8 mouse cellular contexts compared by ENCODE assay signal in the genomic region with DNA sequence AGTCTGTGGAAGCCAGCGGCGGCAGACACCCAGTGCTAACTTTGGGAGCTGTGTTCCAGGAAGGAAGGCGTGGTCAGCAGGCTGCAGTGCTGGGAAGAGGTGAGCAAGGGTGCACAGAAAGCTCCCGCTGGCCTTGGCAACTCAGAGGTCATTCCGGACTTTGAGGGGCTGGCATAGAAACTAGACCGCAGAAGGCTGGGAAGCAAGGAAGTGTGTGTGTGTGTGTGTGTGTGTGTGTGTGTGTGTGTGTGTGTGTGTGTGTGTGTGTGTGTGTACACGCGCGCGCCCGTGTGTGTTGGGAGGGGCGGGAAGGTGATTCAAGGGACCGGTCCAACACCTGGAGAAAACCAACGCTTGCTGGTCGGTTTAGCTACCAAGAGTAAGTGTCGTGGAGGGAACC. TPM values are rescaled to one million over a fixed set of nuclear protein-coding genes. Genes with fewer than 3 reads are reported as not detected.
A peak's percentile ranks its signal among the peaks of the same experiment; 100 is the strongest.
DNase-seq lines count a peak whose midpoint lies in the region; ATAC-seq and TF ChIP-seq lines count a peak whose summit lies in the region.

TSS of gene Ampd3 (plus strand) at position 206 of the 400 bp plus-strand sequence.

- peak within 1 kb of the TSS; percentile 98 for H3K4me2 ChIP-seq in embryonic facial prominence, embryonic 11.5 days (ENCODE audit: low read depth, low read length)

- DNase-seq in spleen, adult 2 months (ENCODE audit: low read depth in 1 of 2, low spot score in 2 of 2) = no peak
- DNase-seq in spleen, postnatal 4 days (ENCODE audit: low spot score in 2 of 2) = no peak
- no peak for DNase-seq in embryonic facial prominence, embryonic 11.5 days (ENCODE audit: low spot score)
- peak; percentile 57 to 62 for DNase-seq in heart, postnatal 10 days
- DNase-seq in kidney, postnatal 4 days = peak; percentile 36 to 55
- no peak for DNase-seq in thymus, adult 18-20 months
- DNase-seq in gastrocnemius, postnatal 10 days = no peak

- H3K4me3 ChIP-seq in spleen, adult 2 months (ENCODE audit: extremely low read depth, insufficient read depth, insufficient read length) = peak within 1 kb of the TSS; percentile 78
- H3K4me3 ChIP-seq in embryonic facial prominence, embryonic 11.5 days (ENCODE audit: low read depth, low read length) = peak within 1 kb of the TSS; percentile 54
- peak within 1 kb of the TSS; percentile 92 for H3K4me3 ChIP-seq in megakaryocyte, embryonic 14.5 days (replicated peaks)

- H3K27ac ChIP-seq in spleen, adult 2 months (ENCODE audit: insufficient read depth, low read length) = peak within 1 kb of the TSS; percentile 94
- H3K27ac ChIP-seq in embryonic facial prominence, embryonic 11.5 days (replicated peaks; ENCODE audit: low read depth, low read length) = no peak within 1 kb of the TSS

- H3K4me1 ChIP-seq in spleen, adult 2 months (ENCODE audit: control insufficient read depth, insufficient read depth, insufficient read length) = peaks cover 26% of the 10 kb centered on the region
- peaks cover 3% of the 10 kb centered on the region for H3K4me1 ChIP-seq in embryonic facial prominence, embryonic 11.5 days (ENCODE audit: control insufficient read depth, insufficient read depth, low read length)
- H3K4me1 ChIP-seq in megakaryocyte, embryonic 14.5 days = peaks cover 46% of the 10 kb centered on the region

- no peak for TF ChIP-seq CTCF in spleen, adult 2 months (IDR thresholded peaks at IDR 0.05; ENCODE audit: extremely low read depth, insufficient read depth, insufficient read length, insufficient replicate concordance)

- peak within 1 kb of the TSS; percentile 72 for H3K9ac ChIP-seq in embryonic facial prominence, embryonic 11.5 days (replicated peaks; ENCODE audit: low read length)

- no peaks in the 10 kb centered on the region for H3K9me3 ChIP-seq in embryonic facial prominence, embryonic 11.5 days (replicated peaks; ENCODE audit: control insufficient read depth, low read length)
- H3K9me3 ChIP-seq in megakaryocyte, embryonic 14.5 days = no peaks in the 10 kb centered on the region

- H3K27me3 ChIP-seq in spleen, adult 2 months (ENCODE audit: control insufficient read depth, insufficient read depth, low read length) = no peaks in the 10 kb centered on the region
- peaks cover 11% of the 10 kb centered on the region for H3K27me3 ChIP-seq in embryonic facial prominence, embryonic 11.5 days (ENCODE audit: control insufficient read depth, insufficient read depth, low read length)
- H3K27me3 ChIP-seq in megakaryocyte, embryonic 14.5 days (replicated peaks) = peaks cover 65% of the 10 kb centered on the region

- WGBS in spleen, adult 2 months = 51% methylated on average over 16 of the region's 16 CpGs
- 14% methylated on average over 15 of the region's 16 CpGs for WGBS in embryonic facial prominence, embryonic 11.5 days

- intact Hi-C loops in heart, postnatal 10 days (cut with DNase I) = loop anchor here (2.0 kb wide), 1 partner anchor 41 kb away; no protein-coding TSS in a partner anchor

- no peaks in the 10 kb centered on the region for H3K36me3 ChIP-seq in spleen, adult 2 months (ENCODE audit: control insufficient read depth, insufficient read depth, low read length)
- H3K36me3 ChIP-seq in embryonic facial prominence, embryonic 11.5 days (replicated peaks; ENCODE audit: control insufficient read depth, insufficient read depth, low read depth, low read length) = no peaks in the 10 kb centered on the region
- H3K36me3 ChIP-seq in megakaryocyte, embryonic 14.5 days (replicated peaks; ENCODE audit: low read length) = no peaks in the 10 kb centered on the region

- no peak for ATAC-seq in embryonic facial prominence, embryonic 11.5 days (replicated peaks; ENCODE audit: insufficient number of reproducible peaks, low FRiP score, low TSS enrichment, low read depth)

- no peak for TF ChIP-seq POLR2A in spleen, adult 2 months (IDR thresholded peaks at IDR 0.05; ENCODE audit: low read depth, low read length)

RNA-seq across cellular contexts. Expression of gene Ampd3, which starts in this region (rescaled TPM):
- 15.8 and 21.8 TPM in 2 replicates for polyA plus RNA-seq in spleen, adult 2 months (2012; rRNA removed)
- polyA plus RNA-seq in embryonic facial prominence, embryonic 11.5 days (2014; fragmentation: Nextera tagmentation; extraction: Ambion mirVana) = 2.0 and 2.5 TPM in 2 replicates
- total RNA-seq in heart, postnatal 10 days (2021) = 10 to 100 TPM; 37.7 to 39.2 TPM
- polyA plus RNA-seq in megakaryocyte, embryonic 14.5 days (2012; ENCODE audit: insufficient read depth, low replicate concordance) = 1.6 TPM in 2 replicates
- total RNA-seq in gastrocnemius, postnatal 10 days (2021) = 1 to 10 TPM; 4.8 to 7.2 TPM

Comparison
In these comparisons a context has a peak if more than half of its experiments do, and no peak if none do; other contexts are left out.
1. RNA of gene Ampd3 (total RNA-seq): 37.7 to 39.2 TPM in heart, postnatal 10 days; 4.8 to 7.2 TPM in gastrocnemius, postnatal 10 days; every median in the first group is over 4 times any median in the second.
2. DNase-seq: peak in heart, postnatal 10 days (2 of 2) and kidney, postnatal 4 days (2 of 2); none in spleen, adult 2 months (0 of 2), spleen, postnatal 4 days (0 of 2), embryonic facial prominence, embryonic 11.5 days (single experiment), thymus, adult 18-20 months (0 of 2) and gastrocnemius, postnatal 10 days (single experiment).
3. Peak in every context shown above with its lines, with median percentiles within 50 percentile points of each other: H3K4me3 ChIP-seq.